Mouse (Mus musculus): ENCODE measurements around the gene Hoxa4. TPM values are rescaled to one million over a fixed set of nuclear protein-coding genes. Genes with fewer than 3 reads are reported as not detected.
A peak's percentile ranks its signal among the peaks of the same experiment; 100 is the strongest.

The Hoxa4 gene
- total and polyA plus RNA-seq, 2 experiments from 2014 or later: 0.08 to 0.38 TPM

DNA sequence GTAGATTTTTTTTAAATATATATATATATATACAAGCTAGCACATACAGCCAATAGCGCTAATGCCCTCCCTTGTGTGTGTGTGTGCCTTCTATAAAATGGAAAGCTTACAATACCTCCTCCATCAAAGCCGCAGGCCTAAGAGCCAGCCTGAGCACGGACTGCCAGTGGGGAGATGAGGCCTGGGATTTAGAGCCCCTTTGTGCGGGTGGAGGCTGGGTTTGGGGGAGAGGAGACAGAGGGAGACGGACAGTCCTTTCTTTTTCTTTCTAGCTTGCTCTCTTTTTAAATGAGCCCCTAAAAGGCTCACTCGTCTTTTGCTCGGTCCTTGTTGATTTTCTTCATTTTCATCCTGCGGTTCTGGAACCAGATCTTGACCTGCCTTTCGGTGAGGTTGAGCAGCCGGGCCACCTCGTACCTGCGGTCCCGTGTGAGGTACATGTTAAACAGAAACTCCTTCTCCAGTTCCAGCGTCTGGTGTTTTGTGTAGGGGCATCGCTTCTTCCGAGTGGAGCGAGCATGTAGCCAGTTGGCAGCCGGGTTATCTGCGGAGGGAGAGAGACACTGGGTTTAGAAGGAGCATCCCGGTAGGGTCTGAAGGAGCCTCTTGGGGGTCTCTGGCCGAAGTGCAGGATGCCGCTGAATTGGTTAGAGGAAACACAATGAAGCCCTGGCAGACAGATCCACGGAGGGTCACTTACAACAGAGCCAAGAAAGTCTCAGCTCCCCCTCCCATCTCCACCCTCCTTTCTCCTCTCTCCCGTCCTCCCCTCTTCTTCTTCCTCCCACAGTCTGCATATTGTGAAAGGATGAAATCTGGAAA lies 32.6 kb upstream of the Hoxa4 start:
- H3K4me1 ChIP-seq (ENCODE audit: control insufficient read depth, insufficient read depth): no peaks in the 10 kb centered on the region
- no peak overlapping the region for H3K4me2 ChIP-seq (ENCODE audit: low read depth, low read length)
- no peak overlapping the region for H3K9ac ChIP-seq (replicated peaks; ENCODE audit: low read depth, low read length)
- DNase-seq (ENCODE audit: low spot score): no peak
- no peak overlapping the region for H3K27ac ChIP-seq (ENCODE audit: low read depth)
- WGBS: 5% methylated on average over 24 of the region's 24 CpGs
- no peak for TF ChIP-seq EP300 (IDR thresholded peaks at IDR 0.05; ENCODE audit: low read depth)
- no peak for TF ChIP-seq CTCF (IDR thresholded peaks at IDR 0.05; ENCODE audit: low read depth)
- no peaks in the 10 kb centered on the region for H3K9me3 ChIP-seq (replicated peaks; ENCODE audit: control insufficient read depth, low read length)
- H3K4me3 ChIP-seq (ENCODE audit: low read depth, low read length): no peak overlapping the region
- peaks cover 98% of the 10 kb centered on the region for H3K27me3 ChIP-seq (ENCODE audit: control insufficient read depth, insufficient read depth, low read length)
- H3K36me3 ChIP-seq (replicated peaks; ENCODE audit: control insufficient read depth, insufficient read depth, low read length): no peaks in the 10 kb centered on the region
- ATAC-seq (ENCODE audit: insufficient read depth, low read depth): no peak

DNA sequence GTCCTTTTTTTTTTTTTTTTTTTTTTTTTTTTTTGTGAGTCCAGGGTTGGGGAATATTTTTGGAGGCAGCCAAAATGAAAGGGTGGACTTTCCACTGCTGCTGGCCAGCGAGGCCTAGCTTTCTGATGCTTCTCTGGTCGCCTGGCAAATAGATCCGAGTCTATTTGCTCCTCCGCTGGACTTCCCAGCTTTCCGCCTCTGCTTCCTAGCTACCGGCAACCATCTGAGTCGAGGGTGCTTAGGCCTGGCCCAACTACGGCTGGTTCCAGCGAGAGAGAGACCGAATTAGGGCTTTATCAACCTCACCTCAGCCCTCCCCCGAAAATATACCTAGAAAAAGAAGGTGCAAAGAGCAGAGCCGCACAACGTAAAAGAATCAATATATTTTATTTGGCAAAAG lies 31.2 kb upstream of the Hoxa4 start:
- Histone ChIP-seq H3K4me1 (ENCODE audit: control insufficient read depth, insufficient read depth) (no peaks in the 10 kb centered on the region), H3K27ac (ENCODE audit: low read depth) (no peak overlapping the region), H3K4me2 (ENCODE audit: low read depth, low read length) (no peak overlapping the region), H3K9me3 (replicated peaks; ENCODE audit: control insufficient read depth, low read length) (no peaks in the 10 kb centered on the region), H3K9ac (replicated peaks; ENCODE audit: low read depth, low read length) (no peak overlapping the region), H3K4me3 (ENCODE audit: low read depth, low read length) (no peak overlapping the region), H3K36me3 (replicated peaks; ENCODE audit: control insufficient read depth, insufficient read depth, low read length) (no peaks in the 10 kb centered on the region), H3K27me3 (ENCODE audit: control insufficient read depth, insufficient read depth, low read length) (peaks cover 100% of the 10 kb centered on the region)
- no peak for ATAC-seq (ENCODE audit: insufficient read depth, low read depth)
- TF ChIP-seq EP300 (IDR thresholded peaks at IDR 0.05; ENCODE audit: low read depth) (no peak), CTCF (IDR thresholded peaks at IDR 0.05; ENCODE audit: low read depth) (no peak)
- 21% methylated on average over 13 of the region's 13 CpGs for WGBS
- no peak for DNase-seq (ENCODE audit: low spot score)

DNA sequence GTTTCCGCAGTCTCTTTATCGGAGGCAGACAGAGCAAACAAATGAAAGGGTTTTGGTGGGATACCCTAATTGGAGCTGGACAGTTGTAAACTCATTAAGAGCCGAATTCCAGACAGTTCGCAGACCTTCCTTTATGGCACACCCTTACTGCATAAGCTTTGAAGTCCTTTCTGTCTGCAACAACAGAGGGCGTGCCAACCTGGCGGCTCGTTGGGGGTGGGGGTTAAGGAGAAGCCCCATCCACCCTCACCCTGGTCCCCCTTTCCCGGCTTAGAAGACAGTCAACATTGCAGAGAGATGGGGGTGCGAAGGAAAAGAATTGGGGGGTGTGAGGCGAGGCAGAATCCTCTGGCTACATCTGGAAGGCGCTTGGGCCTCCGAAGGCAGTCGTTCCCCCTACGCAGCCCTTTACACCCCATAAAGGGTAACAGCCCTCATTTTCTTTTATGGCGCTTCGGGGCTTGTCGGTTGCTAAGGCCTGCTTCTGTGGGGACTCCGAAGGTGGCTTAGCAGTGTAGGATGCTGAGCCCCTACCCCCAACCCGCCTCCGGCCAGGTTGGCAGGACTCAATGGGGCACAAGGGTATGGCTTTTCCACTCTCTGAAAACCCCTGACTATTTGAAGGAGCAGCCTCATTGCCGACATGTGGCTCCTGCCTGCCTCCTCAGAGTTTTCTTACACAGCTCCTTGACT lies 30.6 kb upstream of the Hoxa4 start:
- ATAC-seq (ENCODE audit: insufficient read depth, low read depth): peak; percentile 12; the same call in 1 of the 2 replicates
- Histone ChIP-seq H3K36me3 (replicated peaks; ENCODE audit: control insufficient read depth, insufficient read depth, low read length) (no peaks in the 10 kb centered on the region), H3K4me3 (ENCODE audit: low read depth, low read length) (peak overlapping the region; percentile 49), H3K9ac (replicated peaks; ENCODE audit: low read depth, low read length) (no peak overlapping the region), H3K4me2 (ENCODE audit: low read depth, low read length) (peak overlapping the region; percentile 70), H3K4me1 (ENCODE audit: control insufficient read depth, insufficient read depth) (no peaks in the 10 kb centered on the region), H3K9me3 (replicated peaks; ENCODE audit: control insufficient read depth, low read length) (no peaks in the 10 kb centered on the region), H3K27ac (ENCODE audit: low read depth) (no peak overlapping the region), H3K27me3 (ENCODE audit: control insufficient read depth, insufficient read depth, low read length) (peaks cover 100% of the 10 kb centered on the region)
- no peak for DNase-seq (ENCODE audit: low spot score)
- TF ChIP-seq CTCF (IDR thresholded peaks at IDR 0.05; ENCODE audit: low read depth) (no peak), EP300 (IDR thresholded peaks at IDR 0.05; ENCODE audit: low read depth) (no peak)
- WGBS: 13% methylated on average over 21 of the region's 21 CpGs

DNA sequence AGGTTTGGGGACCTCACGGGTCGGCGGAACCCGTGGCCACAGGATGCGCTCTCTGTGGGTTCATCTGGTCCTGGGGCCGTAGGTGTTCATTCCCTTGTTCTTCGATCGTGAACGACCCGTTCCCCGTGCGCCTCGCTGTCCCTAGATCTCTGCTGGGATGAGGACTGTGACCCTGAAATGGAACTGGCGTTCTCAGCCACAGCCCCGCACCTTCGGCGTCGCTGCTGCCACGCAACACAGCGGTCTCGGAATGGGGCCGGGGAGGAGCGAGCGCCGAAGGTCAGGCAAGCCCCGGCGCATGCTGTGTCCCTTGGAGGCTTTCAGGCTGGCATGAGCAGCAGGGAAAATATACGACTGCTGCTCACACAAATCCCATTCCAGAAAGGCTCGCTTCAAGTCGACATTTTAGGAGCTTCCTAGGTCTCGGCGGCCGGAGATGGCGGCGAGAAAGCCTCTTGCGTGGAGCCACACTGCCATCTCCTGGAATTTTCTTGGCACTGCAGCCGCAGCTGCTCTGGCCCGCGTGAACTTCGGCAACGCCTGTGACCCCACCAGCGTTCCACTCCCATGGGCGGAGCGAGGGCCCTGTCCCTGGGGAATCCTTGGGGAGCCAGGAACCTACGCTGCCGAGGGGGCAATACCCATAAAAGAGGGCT lies 29.9 kb upstream of the Hoxa4 start, which contains the start of gene Hoxa7:
Gene Hoxa7, minus strand, starts transcription at position 518 of the 656 bp plus-strand sequence.
- peak; percentile 73 for ATAC-seq (ENCODE audit: insufficient read depth, low read depth)
- Histone ChIP-seq H3K4me3 (ENCODE audit: low read depth, low read length) (peak within 1 kb of the TSS; percentile 49), H3K9me3 (replicated peaks; ENCODE audit: control insufficient read depth, low read length) (no peaks in the 10 kb centered on the region), H3K9ac (replicated peaks; ENCODE audit: low read depth, low read length) (no peak within 1 kb of the TSS), H3K36me3 (replicated peaks; ENCODE audit: control insufficient read depth, insufficient read depth, low read length) (no peaks in the 10 kb centered on the region), H3K27me3 (ENCODE audit: control insufficient read depth, insufficient read depth, low read length) (peaks cover 100% of the 10 kb centered on the region), H3K27ac (ENCODE audit: low read depth) (no peak within 1 kb of the TSS), H3K4me2 (ENCODE audit: low read depth, low read length) (peak within 1 kb of the TSS; percentile 70), H3K4me1 (ENCODE audit: control insufficient read depth, insufficient read depth) (no peaks in the 10 kb centered on the region)
- peak; percentile 73 for DNase-seq (ENCODE audit: low spot score)
- peak; percentile 91 for TF ChIP-seq CTCF (IDR thresholded peaks at IDR 0.05; ENCODE audit: low read depth)
- TF ChIP-seq EP300 (IDR thresholded peaks at IDR 0.05; ENCODE audit: low read depth): no peak
- 1% methylated on average over 46 of the region's 46 CpGs for WGBS

DNA sequence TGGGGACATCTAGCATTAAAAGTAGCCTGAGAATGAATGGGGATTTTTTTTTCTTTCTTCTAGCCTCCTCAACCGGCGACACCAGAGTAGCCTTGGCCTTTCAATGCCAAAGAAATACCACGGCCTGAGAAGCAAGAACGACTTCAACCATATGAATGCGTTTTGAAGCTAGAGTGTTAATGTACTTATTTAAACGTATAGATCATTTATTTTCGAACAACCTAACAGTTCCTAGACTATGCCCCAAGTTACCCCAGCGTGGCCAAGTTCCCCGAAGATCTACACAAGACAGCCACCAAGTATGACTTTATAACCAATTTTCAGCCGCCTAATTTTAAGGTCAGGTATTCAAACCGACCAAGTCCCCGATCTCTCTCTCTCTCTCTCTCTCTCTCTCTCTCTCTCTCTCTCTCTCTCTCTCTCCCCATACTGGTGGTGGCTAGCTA lies 29.3 kb upstream of the Hoxa4 start:
- ATAC-seq (ENCODE audit: insufficient read depth, low read depth): no peak
- Histone ChIP-seq H3K27ac (ENCODE audit: low read depth) (no peak overlapping the region), H3K4me1 (ENCODE audit: control insufficient read depth, insufficient read depth) (no peaks in the 10 kb centered on the region), H3K36me3 (replicated peaks; ENCODE audit: control insufficient read depth, insufficient read depth, low read length) (no peaks in the 10 kb centered on the region), H3K9me3 (replicated peaks; ENCODE audit: control insufficient read depth, low read length) (no peaks in the 10 kb centered on the region), H3K27me3 (ENCODE audit: control insufficient read depth, insufficient read depth, low read length) (peaks cover 100% of the 10 kb centered on the region), H3K4me2 (ENCODE audit: low read depth, low read length) (peak overlapping the region; percentile 70), H3K4me3 (ENCODE audit: low read depth, low read length) (peak overlapping the region; percentile 49), H3K9ac (replicated peaks; ENCODE audit: low read depth, low read length) (no peak overlapping the region)
- WGBS: 13% methylated on average over 12 of the region's 12 CpGs
- no peak for DNase-seq (ENCODE audit: low spot score)
- TF ChIP-seq EP300 (IDR thresholded peaks at IDR 0.05; ENCODE audit: low read depth) (no peak), CTCF (IDR thresholded peaks at IDR 0.05; ENCODE audit: low read depth) (no peak)
